Mouse (Mus musculus) pancreas, adult 10 weeks (tissue): ENCODE results near the gene Gm49396. TPM values are rescaled to one million over a fixed set of nuclear protein-coding genes. Genes with fewer than 3 reads are reported as not detected.

Experiments used
- polyA plus RNA-seq: library from polyadenylated mRNA; stranded (reverse); fragments of 350-450 nt; fragmentation: Illumina TruSeq; extraction: RNeasy Lipid Tissue Mini Kit (QIAGEN cat#74804); gene quantifications from one replicate; pipeline ENCODE4 v1.2.3, GENCODE M21; 2015; ENCODE audit warnings: low read depth, low replicate concordance; ENCODE audit not compliant: insufficient read depth

Gene Gm49396
- polyA plus RNA-seq = 6.8 TPM

DNA sequence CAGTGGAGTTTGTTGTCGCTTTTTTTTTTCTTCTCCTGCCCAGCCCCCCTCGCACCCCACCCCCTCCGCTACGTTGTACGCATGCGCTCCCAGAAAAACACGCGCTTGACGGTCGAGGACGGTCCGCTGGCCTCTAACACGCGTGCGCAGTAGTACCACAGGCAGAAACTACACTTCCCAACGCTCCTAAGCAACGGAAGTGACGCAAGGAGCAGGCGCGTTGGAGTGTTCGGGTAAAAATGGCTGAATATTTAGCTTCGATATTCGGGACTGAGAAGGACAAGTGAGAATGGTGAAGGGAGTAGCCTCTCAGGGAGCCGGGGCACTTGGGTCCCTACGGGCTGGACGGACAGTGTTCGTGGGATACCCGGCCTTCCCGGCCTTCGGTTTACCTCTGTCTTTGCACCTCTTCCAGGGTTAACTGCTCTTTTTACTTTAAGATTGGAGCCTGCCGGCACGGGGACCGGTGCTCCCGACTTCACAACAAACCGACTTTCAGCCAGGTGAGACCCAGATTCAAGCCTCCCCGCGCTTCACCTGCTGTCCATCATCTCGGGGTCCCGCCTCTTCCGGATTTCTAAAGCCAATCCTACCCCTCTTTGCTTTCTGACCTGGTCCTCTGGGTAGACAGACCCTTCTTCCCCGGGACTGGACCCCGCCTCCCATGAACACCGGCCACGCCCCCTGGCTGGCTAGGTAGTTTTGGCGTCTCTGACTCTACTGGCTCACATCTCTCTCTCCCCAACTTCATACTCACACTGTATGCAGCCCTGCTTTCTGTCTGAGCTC, at the start of gene Gm49396, which contains the start of the genes U2af1l4 and Psenen:
Gene Gm49396 (plus strand): TSS at position 228 of the 789 bp plus-strand sequence.
Gene U2af1l4 (plus strand): TSS at position 185 of the 789 bp plus-strand sequence.
Gene Psenen (minus strand): TSS at position 511 of the 789 bp plus-strand sequence.

DNA sequence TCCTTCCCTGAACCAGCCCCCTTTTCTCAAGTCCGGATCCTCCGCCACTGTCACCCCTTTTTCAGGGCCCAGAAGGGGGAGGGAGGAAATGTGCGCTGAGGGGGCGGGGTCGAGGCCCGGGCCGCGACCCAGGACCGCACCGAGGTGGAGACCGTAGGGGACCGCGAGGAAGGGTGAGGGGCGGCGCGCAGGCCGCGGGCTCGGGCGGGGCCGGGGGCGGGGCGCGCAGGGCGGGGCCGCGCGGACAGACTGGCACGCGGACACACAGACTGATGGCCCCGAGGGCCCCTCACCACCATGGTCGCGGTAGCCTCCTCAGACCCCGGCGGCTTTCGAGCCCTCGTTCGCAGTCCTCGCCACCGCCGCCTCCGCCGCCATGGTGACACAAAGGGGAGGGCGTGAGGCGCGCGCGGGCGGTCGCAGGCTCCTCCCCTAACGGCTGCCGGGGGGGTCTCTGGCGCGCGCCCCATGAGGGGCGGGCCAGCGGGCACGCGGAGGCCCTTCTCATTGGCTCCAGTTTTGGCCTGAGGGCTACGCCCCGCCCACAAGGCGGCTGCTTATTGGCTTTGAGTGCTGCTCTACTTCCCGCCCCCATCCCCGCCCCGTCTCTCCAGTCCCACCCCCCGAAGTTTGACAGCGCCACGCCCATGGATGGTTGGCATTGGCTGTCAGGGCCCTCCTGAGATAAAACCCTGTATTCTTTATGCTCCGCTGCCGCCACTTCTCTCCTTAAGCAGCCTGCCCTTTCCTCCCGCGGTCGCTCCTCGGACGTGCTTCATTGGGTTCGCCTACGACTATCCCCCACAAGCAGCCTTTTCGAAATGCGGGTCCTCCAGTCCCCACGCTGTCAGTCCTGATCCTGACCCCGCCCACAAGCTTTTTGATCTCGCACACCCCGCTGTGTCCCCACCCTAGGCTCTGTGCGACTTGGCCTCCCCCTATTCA, 28.2 kb upstream of the Gm49396 start, which contains the start of gene Arhgap33:
Gene Arhgap33 (minus strand): TSS at position 428 of the 945 bp plus-strand sequence.

DNA sequence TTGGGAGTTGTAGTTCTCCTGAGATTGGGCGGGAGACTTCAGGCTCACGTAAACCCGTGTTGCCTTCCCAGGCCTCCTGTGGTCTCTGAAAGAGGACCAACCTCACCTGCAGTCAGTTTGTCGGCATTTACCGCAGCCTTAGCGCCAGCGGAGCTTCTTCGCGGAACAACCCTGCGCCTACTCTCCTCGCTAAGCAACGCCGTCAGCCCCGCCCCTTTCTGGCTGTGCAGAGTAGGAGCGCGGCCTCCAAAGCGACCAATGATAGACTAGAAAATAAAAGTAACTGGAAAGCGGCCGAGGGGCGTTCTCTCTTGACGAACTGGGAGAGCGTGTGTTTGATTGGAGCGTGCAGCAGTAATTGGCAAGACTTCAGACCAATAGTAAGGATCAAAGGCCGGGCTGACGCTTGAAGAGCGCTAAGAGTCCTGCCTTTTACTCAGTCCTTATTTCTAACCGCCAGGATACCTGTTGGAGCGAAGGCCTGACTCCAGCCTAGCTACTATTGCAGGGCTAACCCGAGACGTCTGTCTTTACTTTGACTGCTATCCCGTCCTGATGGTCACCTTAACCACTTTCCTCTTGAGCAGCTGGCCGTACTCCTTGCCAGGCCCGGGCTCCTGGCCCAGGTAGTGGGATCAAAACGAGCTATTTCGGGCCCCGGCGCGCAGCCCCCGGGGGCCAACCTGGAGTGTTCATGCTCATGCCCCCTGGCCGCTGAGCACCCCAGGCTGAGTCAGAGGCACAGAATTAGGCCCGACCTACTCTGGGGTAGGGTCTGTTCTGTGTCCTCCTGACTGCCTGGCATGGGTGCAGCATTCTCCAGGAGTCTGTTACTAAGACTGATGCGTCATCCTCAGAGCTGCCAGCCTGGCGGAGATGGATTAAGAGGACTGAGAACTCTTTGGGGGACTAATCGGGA, 10.8 kb upstream of the Gm49396 start, which contains the start of the genes Hspb6 and Proser3:
Gene Hspb6 (plus strand): TSS at position 77 of the 919 bp plus-strand sequence.
Gene Proser3 (minus strand): TSS at position 198 of the 919 bp plus-strand sequence.

DNA sequence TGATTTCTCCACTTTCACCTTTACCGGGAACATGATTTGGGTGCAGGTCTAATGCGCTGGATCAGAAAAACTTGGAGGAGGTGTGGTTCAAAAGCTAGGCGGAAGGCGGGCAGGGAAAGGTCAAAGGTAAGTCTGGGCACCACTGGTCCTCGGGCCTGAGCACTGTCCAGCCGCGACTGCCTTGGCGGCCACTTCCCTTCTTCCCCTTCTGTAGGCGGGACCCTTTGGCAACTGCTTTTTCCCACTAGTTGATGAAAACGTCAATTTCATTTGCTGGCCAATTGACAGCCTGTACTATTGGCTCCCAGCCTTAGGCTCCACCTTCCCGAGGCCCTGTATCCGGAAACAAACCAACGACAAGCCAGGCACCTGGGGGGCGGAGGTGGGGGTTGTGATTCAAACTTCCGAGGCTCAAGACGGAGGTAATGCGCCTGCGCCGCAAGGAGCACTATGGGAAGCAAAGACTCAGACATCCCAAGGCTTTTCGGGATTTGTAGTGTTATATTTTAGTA, 3.6 kb upstream of the Gm49396 start, which contains the start of gene Lin37:
Gene Lin37 (minus strand): TSS at position 396 of the 512 bp plus-strand sequence.

DNA sequence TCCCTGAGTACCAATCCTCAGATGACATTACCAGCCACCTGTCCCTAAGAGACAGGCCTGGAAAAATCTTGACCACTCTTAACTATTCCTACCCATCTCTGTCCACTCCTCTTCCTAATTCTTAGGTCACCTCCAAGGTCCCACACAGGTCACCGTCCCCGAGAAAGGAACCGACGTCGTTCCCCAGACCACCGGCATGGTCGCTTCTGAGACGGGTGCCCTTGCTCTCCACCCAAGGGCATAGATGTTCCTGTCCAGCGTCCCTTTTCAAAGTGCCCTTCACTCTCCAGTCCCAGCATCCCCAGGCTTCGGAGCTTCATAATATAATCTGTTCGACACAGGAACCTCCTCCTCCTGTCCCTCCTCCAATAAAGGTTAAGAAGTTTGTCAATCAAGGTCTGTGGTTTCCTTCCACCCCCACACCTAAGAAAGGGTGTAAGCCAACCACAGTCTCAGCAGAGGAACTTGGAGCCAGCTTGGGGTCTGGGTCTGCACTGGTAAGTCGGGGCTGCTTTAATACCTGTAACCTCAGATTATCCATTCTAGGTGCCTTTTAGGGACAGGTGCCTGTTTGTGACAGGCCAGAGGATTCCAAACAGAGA, 1.9 kb downstream of the Gm49396 start, which contains the start of gene Igflr1:
Gene Igflr1 (plus strand): TSS at position 458 of the 602 bp plus-strand sequence.

DNA sequence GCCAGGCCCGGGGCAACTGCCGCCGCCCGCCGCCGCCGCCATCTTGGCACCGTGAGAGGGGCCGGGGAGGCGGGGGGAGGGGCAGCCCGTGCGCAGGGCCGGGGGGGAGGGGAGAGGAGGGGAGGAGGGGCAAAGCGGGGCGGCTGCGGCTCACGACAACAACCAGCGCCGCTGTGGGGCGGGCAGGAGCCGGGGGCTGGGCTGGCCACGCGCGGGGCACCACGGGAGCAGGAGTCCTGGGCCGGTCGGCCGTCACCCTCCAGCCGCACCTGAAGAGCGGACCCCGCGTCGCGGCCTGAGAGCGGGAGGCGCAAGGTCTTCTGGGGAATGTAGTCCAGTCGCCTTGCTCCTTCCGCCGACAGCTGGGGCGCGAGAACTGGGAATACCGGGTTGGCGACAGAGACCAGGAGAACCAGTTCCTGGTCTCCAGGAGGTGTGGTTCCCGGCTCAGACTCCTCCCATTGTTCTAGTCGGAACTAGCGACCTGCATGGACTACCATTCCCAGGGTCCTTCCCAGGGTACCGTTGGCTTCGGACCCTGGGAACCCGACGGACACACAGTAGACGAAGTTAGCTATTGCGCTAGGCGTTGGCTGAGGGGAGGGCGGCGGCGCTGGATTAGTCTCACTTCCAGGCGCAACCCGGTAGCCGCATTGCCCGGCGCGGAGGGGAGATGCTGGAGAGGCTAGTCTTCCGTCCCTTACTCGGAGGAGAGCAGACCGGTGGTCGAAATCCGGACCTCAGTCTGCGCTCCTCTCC, 25.7 kb downstream of the Gm49396 start, which contains the start of gene Kmt2b:
Gene Kmt2b (minus strand): TSS at position 51 of the 759 bp plus-strand sequence.

DNA sequence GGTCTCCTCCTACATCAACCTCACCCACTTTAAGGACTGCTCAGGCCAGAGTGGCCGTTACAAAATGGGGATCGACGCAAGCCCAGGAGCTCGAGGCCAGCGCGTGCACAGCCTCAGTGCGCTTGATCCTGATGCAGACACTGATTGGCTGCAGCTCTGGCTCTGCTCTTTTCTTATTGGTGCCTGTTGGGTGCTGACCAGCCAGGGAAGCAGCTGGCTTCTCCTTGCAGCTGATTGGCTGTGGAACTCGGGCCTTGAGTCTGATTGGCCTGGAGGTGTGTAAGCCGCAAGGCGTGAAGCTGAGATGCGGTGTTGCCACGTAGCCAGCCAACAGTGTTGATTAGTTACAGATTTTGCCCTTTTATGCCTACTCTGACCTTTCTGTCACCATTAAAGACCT, 35.6 kb downstream of the Gm49396 start, which contains the start of gene Zbtb32:
Gene Zbtb32 (minus strand): TSS at position 124 of the 400 bp plus-strand sequence.

DNA sequence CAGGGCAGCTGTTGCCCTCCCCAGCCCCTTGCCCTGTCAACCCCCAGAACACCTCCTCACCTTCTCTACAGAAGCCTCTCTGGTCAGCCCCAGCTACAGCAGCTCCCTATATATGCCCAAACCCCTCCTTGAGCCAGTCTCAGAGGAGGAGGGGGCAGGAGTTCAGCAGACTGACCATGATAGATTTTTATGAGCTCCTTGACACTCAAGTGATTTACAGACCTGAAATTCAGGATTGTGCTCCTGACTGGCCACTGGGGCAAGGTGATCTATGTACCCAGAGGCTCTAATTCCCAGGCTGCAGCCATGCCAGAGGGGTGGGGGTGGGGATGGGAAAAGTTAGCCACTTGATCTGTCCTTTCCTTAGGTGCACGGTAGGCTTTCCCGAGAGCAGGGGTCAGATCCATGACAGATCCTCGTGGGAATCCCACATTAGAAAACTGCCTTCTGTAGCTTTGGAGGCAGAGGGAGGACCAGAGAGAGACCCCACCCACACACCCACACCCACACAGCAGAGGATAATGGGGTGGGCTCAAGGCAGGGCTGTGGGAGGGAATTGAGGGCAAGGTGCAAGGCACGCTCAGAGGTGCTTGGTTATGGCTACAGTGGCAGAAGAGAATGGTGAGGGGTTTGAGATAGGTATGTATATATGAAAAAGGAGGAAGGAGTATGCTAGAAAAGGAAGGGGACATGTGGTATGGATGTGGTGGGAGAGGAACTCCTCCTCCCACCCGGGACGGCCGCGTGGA, 49.7 kb downstream of the Gm49396 start, which contains the start of gene Upk1a:
Gene Upk1a (minus strand): TSS at position 194 of the 749 bp plus-strand sequence.

Other genes starting within 250 kb of the Gm49396 start
- gene Syne4, start 248.5 kb upstream of the Gm49396 start, polyA plus RNA-seq = 122 TPM
- gene E130208F15Rik, start 241.6 kb upstream of the Gm49396 start, polyA plus RNA-seq = not detected
- gene Sdhaf1, start 239.4 kb upstream of the Gm49396 start, polyA plus RNA-seq = 3.9 TPM
- gene Lrfn3, start 200.6 kb upstream of the Gm49396 start, polyA plus RNA-seq = 2.2 TPM
- gene Tyrobp, start 149.6 kb upstream of the Gm49396 start, polyA plus RNA-seq = 19.8 TPM
- gene Hcst, start 143.5 kb upstream of the Gm49396 start, polyA plus RNA-seq = not detected
- gene Nfkbid, start 141.6 kb upstream of the Gm49396 start, polyA plus RNA-seq = 0.81 TPM
- gene Aplp1, start 117.8 kb upstream of the Gm49396 start, polyA plus RNA-seq = 34.1 TPM
- 2.1 TPM for gene Kirrel2, start 105.7 kb upstream of the Gm49396 start, polyA plus RNA-seq
- gene Nphs1, start 105.0 kb upstream of the Gm49396 start, polyA plus RNA-seq = 42.1 TPM
- gene Prodh2, start 69.7 kb upstream of the Gm49396 start, polyA plus RNA-seq = not detected
- 2.0 TPM for gene Arhgap33, start 28.3 kb upstream of the Gm49396 start, polyA plus RNA-seq
- 4.7 TPM for gene Hspb6, start 11.2 kb upstream of the Gm49396 start, polyA plus RNA-seq
- 3.7 TPM for gene Proser3, start 11.0 kb upstream of the Gm49396 start, polyA plus RNA-seq
- 63.0 TPM for gene Lin37, start 3.5 kb upstream of the Gm49396 start, polyA plus RNA-seq
- gene U2af1l4, start within 50 bp of the Gm49396 start, polyA plus RNA-seq = 5.9 TPM
- 57.9 TPM for gene Psenen, start 283 bp downstream of the Gm49396 start, polyA plus RNA-seq
- 8.7 TPM for gene Igflr1, start 2.1 kb downstream of the Gm49396 start, polyA plus RNA-seq
- gene Kmt2b, start 25.4 kb downstream of the Gm49396 start, polyA plus RNA-seq = 13.3 TPM
- not detected for gene Zbtb32, start 35.6 kb downstream of the Gm49396 start, polyA plus RNA-seq
- gene Upk1a, start 49.5 kb downstream of the Gm49396 start, polyA plus RNA-seq = not detected
- gene Cox6b1, start 62.8 kb downstream of the Gm49396 start, polyA plus RNA-seq = 125 TPM
- not detected for gene Etv2, start 72.5 kb downstream of the Gm49396 start, polyA plus RNA-seq
- gene Rbm42, start 87.0 kb downstream of the Gm49396 start, polyA plus RNA-seq = 13.4 TPM
- 5.9 TPM for gene Haus5, start 101.7 kb downstream of the Gm49396 start, polyA plus RNA-seq
- gene Pmis2, start 108.3 kb downstream of the Gm49396 start, polyA plus RNA-seq = not detected
- gene 2200002J24Rik, start 135.6 kb downstream of the Gm49396 start, polyA plus RNA-seq = not detected
- 0.65 TPM for gene Atp4a, start 148.9 kb downstream of the Gm49396 start, polyA plus RNA-seq
- 89.1 TPM for gene Tmem147, start 166.2 kb downstream of the Gm49396 start, polyA plus RNA-seq
- gene Gapdhs, start 180.3 kb downstream of the Gm49396 start, polyA plus RNA-seq = not detected
- gene Sbsn, start 188.1 kb downstream of the Gm49396 start, polyA plus RNA-seq = 11.2 TPM
- gene Dmkn, start 200.4 kb downstream of the Gm49396 start, polyA plus RNA-seq = 10.9 TPM
- not detected for gene Krtdap, start 224.6 kb downstream of the Gm49396 start, polyA plus RNA-seq